Mouse (Mus musculus) left cerebral cortex, adult 9 months (tissue): Measurements from ENCODE around the gene Hoxd8.

ENCODE experiments used
- DNase-seq, 2 experiments: peaks; one replicate each; pipeline ENCODE4 v3.0.0; 2022; ENCODE audit warnings: low spot score in 2 of 2

Hoxd8 gene

GRCm38 (mm10) chr2:74735851-74736687 is 31.7 kb downstream of the Hoxd8 start:
- no peak for DNase-seq

DNA sequence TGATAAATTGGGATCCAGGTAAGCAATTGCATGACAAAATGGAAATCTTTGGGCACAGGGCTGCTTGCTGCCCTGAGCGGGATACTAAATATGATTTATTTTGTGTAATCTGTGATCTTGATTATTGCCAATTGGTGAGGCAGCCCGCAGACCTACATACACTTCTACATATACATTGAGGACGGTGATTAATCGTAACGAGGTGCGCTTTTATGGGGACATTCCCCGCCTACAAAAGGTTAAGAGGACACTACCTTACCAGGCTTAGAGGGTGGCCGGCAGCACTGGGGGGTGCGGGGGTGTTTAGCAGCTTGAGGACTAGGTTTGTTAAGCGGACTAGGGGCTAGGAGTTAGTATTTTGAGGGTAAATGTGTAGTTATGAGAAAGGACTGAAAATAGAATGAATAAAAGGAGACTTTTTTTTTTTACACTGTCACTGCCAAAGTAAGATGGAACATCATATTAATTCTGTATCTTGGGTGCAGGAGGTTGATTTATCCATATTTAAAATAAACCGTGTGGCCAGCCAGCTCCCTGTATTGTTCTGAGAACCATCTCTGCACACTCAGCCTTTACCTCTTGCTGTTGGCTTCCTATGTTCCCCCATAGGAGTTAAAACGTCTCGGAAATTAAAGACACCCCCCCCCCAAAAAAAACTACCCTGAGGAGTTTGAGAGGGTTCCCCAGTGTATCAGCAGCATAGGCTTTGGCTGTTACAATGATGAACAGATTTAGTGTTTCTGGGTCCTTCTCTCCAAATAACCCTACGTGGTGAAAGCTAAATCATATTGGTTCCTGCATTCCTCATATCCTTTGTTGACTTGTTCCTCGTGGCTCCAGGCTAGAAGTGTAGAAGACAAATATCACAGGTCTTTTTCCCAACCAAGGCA is 32.5 kb downstream of the Hoxd8 start:
- no peak for DNase-seq

DNA sequence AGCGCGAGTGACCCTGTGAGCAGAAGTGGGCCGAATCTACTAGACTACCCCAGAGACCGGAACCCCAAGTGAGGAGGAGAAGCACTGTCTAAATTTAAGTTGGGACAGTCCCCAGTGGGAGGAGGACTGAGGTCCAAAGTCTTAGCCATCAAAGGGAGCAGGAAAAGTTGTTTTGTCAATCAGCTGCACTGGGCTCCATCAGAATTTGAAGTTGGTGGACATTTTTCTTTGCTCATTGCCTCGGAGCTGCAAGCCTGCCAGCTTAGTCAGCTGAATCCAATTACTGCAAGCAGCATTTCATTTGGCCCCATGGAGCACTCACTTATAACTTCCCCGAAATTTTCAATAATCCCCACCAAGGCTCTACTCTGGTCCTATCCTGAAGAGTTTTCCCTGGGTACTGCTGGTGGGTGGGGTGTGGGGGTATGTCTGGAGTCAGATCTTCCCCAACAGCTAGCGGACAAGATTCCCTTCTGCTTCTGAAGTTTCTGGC is 33.2 kb downstream of the Hoxd8 start:
- no peak for DNase-seq

- no peak for DNase-seq
Measured at GRCm38 (mm10) chr2:74738623-74739475, 34.4 kb downstream of the Hoxd8 start.

DNA sequence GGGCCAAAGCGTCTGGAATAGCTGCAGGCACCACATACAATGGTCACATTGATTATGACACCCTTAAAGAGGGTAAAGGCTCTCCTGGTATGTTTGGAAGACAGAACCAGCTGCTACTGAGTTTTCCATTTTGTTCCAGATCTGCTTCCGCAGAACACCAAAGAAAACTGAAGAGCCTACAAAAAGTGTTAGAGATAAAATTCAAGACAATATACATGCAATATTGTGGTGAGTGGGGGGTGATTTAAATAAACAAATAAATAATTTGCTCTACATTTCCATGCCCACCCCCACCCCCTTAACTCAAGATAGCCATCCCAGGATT is 35.0 kb downstream of the Hoxd8 start:
- DNase-seq = no peak

DNA sequence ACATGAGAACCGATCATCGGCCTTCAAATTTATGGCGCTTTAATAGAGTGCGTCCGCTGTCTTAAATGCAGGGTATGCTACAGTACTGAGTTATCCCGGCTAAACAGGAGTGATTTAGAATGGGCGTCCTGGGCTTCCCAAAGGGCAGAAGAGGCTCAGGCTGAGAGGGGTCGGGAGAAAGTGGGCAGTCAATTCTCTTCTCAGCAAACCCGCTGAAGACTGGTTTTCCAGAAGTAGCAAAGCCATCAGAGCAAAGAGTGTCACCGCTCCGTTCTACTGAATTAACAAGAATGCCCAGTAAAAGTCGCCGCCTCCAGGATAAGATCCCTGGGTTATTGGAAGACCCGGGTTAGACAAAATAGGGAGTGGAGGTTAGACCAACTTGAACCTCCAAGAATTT is 35.5 kb downstream of the Hoxd8 start:
- no peak for DNase-seq

GRCm38 (mm10) chr2:74740311-74741091 is 36.1 kb downstream of the Hoxd8 start:
- no peak for DNase-seq

DNA sequence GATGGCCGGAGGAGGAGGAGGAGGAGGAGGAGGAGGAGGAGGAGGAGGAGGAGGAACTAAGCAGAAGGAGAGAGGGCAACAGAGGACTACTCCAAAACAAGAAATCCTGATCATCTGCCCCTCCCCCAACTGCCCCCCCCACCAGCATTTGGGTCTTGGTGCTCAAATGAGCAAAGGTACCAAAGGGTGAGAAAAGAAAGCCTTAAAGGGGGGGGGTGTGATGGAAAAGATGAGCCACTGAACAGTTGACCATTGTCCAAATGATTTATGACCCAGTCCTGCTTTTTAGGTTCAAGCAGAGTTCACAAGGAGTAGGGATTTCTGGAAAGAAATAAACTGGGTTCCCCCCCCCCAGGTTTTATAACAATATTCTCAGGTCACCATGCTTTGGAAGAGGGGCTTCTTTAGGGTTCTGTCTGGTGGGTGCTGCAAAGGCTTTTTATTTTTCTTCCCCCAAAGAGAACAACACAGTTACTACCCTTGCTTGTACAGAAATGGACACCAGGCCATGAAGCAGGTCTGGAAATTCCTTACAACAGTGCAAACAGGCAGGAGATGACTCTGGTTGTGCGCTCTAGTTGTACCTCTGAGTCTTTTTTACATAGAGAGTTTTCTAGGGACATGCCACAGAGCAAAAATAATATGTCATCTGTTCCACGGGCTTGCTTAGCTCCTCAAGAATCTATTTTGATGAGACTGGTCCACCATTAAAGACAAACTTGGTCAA is 37.0 kb downstream of the Hoxd8 start:
- DNase-seq = no peak

- DNase-seq = no peak
Measured at GRCm38 (mm10) chr2:74741979-74742277, 37.5 kb downstream of the Hoxd8 start.

DNA sequence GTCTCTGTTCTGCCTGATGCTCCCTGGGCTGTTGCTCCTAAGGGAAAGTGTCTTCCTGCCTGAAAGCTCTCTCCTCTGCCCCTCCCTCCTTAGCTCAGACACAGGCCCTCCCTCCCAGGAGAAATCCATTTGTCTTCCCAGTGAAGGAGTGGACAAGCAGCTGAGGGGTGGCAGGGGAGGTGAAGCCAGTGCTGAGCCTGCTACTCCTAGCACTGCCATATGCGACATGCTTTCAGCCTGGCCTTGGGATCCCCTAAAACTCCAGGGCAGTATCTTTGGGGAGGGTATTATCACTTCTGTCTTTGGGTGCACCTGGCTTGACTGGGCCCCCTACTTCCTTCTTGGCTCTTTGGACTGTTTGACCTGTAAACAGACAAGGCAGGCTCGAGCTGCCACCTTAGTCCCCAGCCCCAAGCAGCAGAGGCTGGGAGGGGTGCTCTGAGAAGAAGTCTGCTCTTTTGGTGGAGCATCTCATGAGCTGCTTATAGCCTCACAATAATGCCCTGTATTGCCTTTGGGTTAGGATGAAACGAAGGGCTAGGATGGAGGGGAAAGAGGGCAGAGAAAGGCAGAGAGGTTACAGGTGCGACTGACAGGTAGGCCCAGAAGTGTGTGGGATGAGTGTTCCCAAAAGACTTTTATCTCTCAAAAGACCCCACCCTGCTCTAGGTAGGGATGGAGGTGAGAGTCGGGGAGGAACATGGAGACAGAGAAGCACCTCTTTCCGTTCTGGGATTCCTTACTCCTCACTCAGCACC is 41.3 kb downstream of the Hoxd8 start:
- no peak for DNase-seq

- DNase-seq = no peak
Measured at GRCm38 (mm10) chr2:74746298-74746921, 42.0 kb downstream of the Hoxd8 start.

DNA sequence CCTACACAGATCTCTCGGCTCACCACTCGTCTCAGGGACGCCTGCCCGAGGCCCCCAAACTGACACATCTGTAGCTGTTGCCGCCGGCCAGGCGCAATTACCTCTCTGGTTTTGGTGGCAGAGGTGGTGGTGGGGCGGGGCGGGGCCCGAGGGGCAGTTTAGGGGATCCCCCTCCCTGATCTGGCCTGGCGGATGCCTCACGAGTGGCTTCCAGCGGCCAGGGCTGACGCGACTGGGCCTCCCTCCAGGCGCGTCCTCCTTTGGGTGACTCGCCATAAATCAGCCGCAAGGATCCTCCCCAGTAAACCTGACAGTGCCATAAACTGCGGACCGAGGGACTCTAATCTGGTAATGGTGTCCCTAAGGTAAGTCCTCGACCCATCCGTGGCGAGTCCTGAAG is 42.6 kb downstream of the Hoxd8 start:
- DNase-seq = no peak

GRCm38 (mm10) chr2:74747661-74748141 is 43.3 kb downstream of the Hoxd8 start:
- DNase-seq = no peak

GRCm38 (mm10) chr2:74748436-74748995 is 44.1 kb downstream of the Hoxd8 start:
- DNase-seq = no peak

DNA sequence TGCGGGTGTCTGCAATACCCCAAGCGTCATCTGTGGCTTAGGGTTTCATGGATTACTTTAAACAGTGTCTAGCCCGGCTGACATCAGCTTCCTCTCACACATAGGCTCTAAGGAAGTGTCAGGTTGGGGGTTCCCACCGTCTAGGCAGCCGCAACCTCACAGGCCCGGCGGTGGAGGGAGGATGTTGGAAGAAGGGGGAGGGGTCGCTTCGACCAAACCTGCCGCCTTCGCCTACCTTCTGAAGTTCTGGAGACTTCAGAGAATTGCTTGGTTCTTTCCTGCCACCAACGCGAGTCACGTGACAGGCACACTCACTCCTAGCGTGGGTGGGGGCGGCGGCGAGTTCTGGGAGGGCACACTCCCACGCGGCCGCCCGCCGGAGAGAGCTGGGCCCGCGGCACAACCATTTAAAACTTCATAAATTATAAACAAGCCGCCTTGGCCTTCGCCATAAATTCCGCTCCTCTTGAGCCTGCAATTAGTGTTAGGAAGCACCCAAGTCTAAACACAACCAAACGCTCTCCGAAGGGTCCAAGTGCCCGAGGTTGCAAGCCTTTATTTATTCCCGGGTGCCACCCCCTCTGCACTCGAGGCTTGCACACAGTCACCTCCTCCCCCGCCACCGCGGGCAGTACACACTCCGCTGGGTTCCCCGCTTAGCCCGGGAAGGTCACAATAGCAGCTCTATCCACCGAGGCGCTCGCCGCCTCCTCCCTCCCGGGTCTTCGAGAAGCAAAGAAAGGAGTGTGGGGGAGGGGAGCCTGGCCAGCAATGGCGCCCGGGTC is 45.1 kb downstream of the Hoxd8 start:
- no peak for DNase-seq

- DNase-seq = no peak
Measured at GRCm38 (mm10) chr2:74750731-74751250, 46.4 kb downstream of the Hoxd8 start.

- DNase-seq = no peak
Measured at GRCm38 (mm10) chr2:74751861-74752260, 47.4 kb downstream of the Hoxd8 start.
